Mouse (Mus musculus): ENCODE results near the gene Ano3. TPM values are rescaled to one million over a fixed set of nuclear protein-coding genes. Genes with fewer than 3 reads are reported as not detected.

The Ano3 gene
- polyA plus RNA-seq, 1 experiment from 2014 or later: 0.38 TPM

GRCm38 (mm10) chr2:110896477-110897270, 54.0 kb downstream of the Ano3 start:
- H3K9me3 ChIP-seq (ENCODE audit: control insufficient read depth, low read length): no peaks in the 10 kb centered on the region
- WGBS: 83% methylated on average over 2 of the region's 2 CpGs
- H3K27ac ChIP-seq (replicated peaks in 1 of 2; ENCODE audit: control insufficient read depth in 1 of 2, insufficient read depth in 1 of 2, low read depth in 2 of 2, low read length in 2 of 2): no peak overlapping the region
- no peaks in the 10 kb centered on the region for H3K36me3 ChIP-seq (ENCODE audit: control insufficient read depth, insufficient read depth, low read length)
- no peak overlapping the region for H3K9ac ChIP-seq (ENCODE audit: low read length)
- no peaks in the 10 kb centered on the region for H3K4me1 ChIP-seq (ENCODE audit: control insufficient read depth in 2 of 2, insufficient read depth in 2 of 2, low read length in 2 of 2)
- no peak for ATAC-seq (ENCODE audit: insufficient number of reproducible peaks, insufficient read depth, low FRiP score, low read depth)
- H3K27me3 ChIP-seq (ENCODE audit: control insufficient read depth, insufficient read depth, low read length): no peaks in the 10 kb centered on the region
- H3K4me2 ChIP-seq (ENCODE audit: low read length): no peak overlapping the region
- H3K4me3 ChIP-seq (ENCODE audit: control insufficient read depth in 1 of 2, insufficient read depth in 1 of 2, low read depth in 1 of 2, low read length in 2 of 2): no peak overlapping the region

GRCm38 (mm10) chr2:110871650-110872049, 79.1 kb downstream of the Ano3 start:
- H3K4me2 ChIP-seq (ENCODE audit: low read length): no peak overlapping the region
- no peaks in the 10 kb centered on the region for H3K4me1 ChIP-seq (ENCODE audit: control insufficient read depth in 2 of 2, insufficient read depth in 2 of 2, low read length in 2 of 2)
- no peaks in the 10 kb centered on the region for H3K27me3 ChIP-seq (ENCODE audit: control insufficient read depth, insufficient read depth, low read length)
- H3K9me3 ChIP-seq (ENCODE audit: control insufficient read depth, low read length): no peaks in the 10 kb centered on the region
- no peak overlapping the region for H3K4me3 ChIP-seq (ENCODE audit: control insufficient read depth in 1 of 2, insufficient read depth in 1 of 2, low read depth in 1 of 2, low read length in 2 of 2)
- no peaks in the 10 kb centered on the region for H3K36me3 ChIP-seq (ENCODE audit: control insufficient read depth, insufficient read depth, low read length)
- WGBS: 57% methylated on average over 4 of the region's 4 CpGs
- no peak overlapping the region for H3K9ac ChIP-seq (ENCODE audit: low read length)
- no peak overlapping the region for H3K27ac ChIP-seq (replicated peaks in 1 of 2; ENCODE audit: control insufficient read depth in 1 of 2, insufficient read depth in 1 of 2, low read depth in 2 of 2, low read length in 2 of 2)
- no peak for ATAC-seq (ENCODE audit: insufficient number of reproducible peaks, insufficient read depth, low FRiP score, low read depth)

- H3K9me3 ChIP-seq (ENCODE audit: control insufficient read depth, low read length): no peaks in the 10 kb centered on the region
- no peak overlapping the region for H3K27ac ChIP-seq (replicated peaks in 1 of 2; ENCODE audit: control insufficient read depth in 1 of 2, insufficient read depth in 1 of 2, low read depth in 2 of 2, low read length in 2 of 2)
- H3K4me3 ChIP-seq (ENCODE audit: control insufficient read depth in 1 of 2, insufficient read depth in 1 of 2, low read depth in 1 of 2, low read length in 2 of 2): no peak overlapping the region
- no peak for ATAC-seq (ENCODE audit: insufficient number of reproducible peaks, insufficient read depth, low FRiP score, low read depth)
- H3K4me1 ChIP-seq (ENCODE audit: control insufficient read depth in 2 of 2, insufficient read depth in 2 of 2, low read length in 2 of 2): no peaks in the 10 kb centered on the region
- H3K27me3 ChIP-seq (ENCODE audit: control insufficient read depth, insufficient read depth, low read length): no peaks in the 10 kb centered on the region
- WGBS: 46% methylated on average over 3 of the region's 3 CpGs
- no peak overlapping the region for H3K9ac ChIP-seq (ENCODE audit: low read length)
- no peak overlapping the region for H3K4me2 ChIP-seq (ENCODE audit: low read length)
- H3K36me3 ChIP-seq (ENCODE audit: control insufficient read depth, insufficient read depth, low read length): no peaks in the 10 kb centered on the region
Measured at GRCm38 (mm10) chr2:110865584-110865983, 85.1 kb downstream of the Ano3 start.

- no peak overlapping the region for H3K9ac ChIP-seq (ENCODE audit: low read length)
- H3K27me3 ChIP-seq (ENCODE audit: control insufficient read depth, insufficient read depth, low read length): no peaks in the 10 kb centered on the region
- no peak overlapping the region for H3K4me3 ChIP-seq (ENCODE audit: control insufficient read depth in 1 of 2, insufficient read depth in 1 of 2, low read depth in 1 of 2, low read length in 2 of 2)
- H3K27ac ChIP-seq (replicated peaks in 1 of 2; ENCODE audit: control insufficient read depth in 1 of 2, insufficient read depth in 1 of 2, low read depth in 2 of 2, low read length in 2 of 2): no peak overlapping the region
- no peak for ATAC-seq (ENCODE audit: insufficient number of reproducible peaks, insufficient read depth, low FRiP score, low read depth)
- WGBS: 73% methylated on average over 4 of the region's 4 CpGs
- no peak overlapping the region for H3K4me2 ChIP-seq (ENCODE audit: low read length)
- no peaks in the 10 kb centered on the region for H3K36me3 ChIP-seq (ENCODE audit: control insufficient read depth, insufficient read depth, low read length)
- no peaks in the 10 kb centered on the region for H3K4me1 ChIP-seq (ENCODE audit: control insufficient read depth in 2 of 2, insufficient read depth in 2 of 2, low read length in 2 of 2)
- H3K9me3 ChIP-seq (ENCODE audit: control insufficient read depth, low read length): no peaks in the 10 kb centered on the region
Measured at GRCm38 (mm10) chr2:110863376-110863775, 87.3 kb downstream of the Ano3 start.

- no peak for ATAC-seq (ENCODE audit: insufficient number of reproducible peaks, insufficient read depth, low FRiP score, low read depth)
- Histone ChIP-seq H3K4me1 (ENCODE audit: control insufficient read depth in 2 of 2, insufficient read depth in 2 of 2, low read length in 2 of 2) (peaks cover 0 to 4% of the 10 kb centered on the region in 2 experiments; a peak in 2 of 4 replicates), H3K9ac (ENCODE audit: low read length) (no peak overlapping the region), H3K27me3 (ENCODE audit: control insufficient read depth, insufficient read depth, low read length) (no peaks in the 10 kb centered on the region), H3K4me2 (ENCODE audit: low read length) (peak overlapping the region; percentile 6; the same call in 1 of the 2 replicates), H3K27ac (replicated peaks in 1 of 2; ENCODE audit: control insufficient read depth in 1 of 2, insufficient read depth in 1 of 2, low read depth in 2 of 2, low read length in 2 of 2) (no peak overlapping the region), H3K9me3 (ENCODE audit: control insufficient read depth, low read length) (no peaks in the 10 kb centered on the region), H3K4me3 (ENCODE audit: control insufficient read depth in 1 of 2, insufficient read depth in 1 of 2, low read depth in 1 of 2, low read length in 2 of 2) (no peak overlapping the region), H3K36me3 (ENCODE audit: control insufficient read depth, insufficient read depth, low read length) (no peaks in the 10 kb centered on the region)
- 41% methylated on average over 7 of the region's 7 CpGs for WGBS
Measured at GRCm38 (mm10) chr2:110839559-110840243, 111.0 kb downstream of the Ano3 start.

GRCm38 (mm10) chr2:110816189-110816588, 134.5 kb downstream of the Ano3 start:
- H3K9me3 ChIP-seq (ENCODE audit: control insufficient read depth, low read length): no peaks in the 10 kb centered on the region
- H3K27me3 ChIP-seq (ENCODE audit: control insufficient read depth, insufficient read depth, low read length): no peaks in the 10 kb centered on the region
- H3K4me3 ChIP-seq (ENCODE audit: control insufficient read depth in 1 of 2, insufficient read depth in 1 of 2, low read depth in 1 of 2, low read length in 2 of 2): no peak overlapping the region
- no peak overlapping the region for H3K9ac ChIP-seq (ENCODE audit: low read length)
- no peak overlapping the region for H3K27ac ChIP-seq (replicated peaks in 1 of 2; ENCODE audit: control insufficient read depth in 1 of 2, insufficient read depth in 1 of 2, low read depth in 2 of 2, low read length in 2 of 2)
- no peaks in the 10 kb centered on the region for H3K36me3 ChIP-seq (ENCODE audit: control insufficient read depth, insufficient read depth, low read length)
- no peak for ATAC-seq (ENCODE audit: insufficient number of reproducible peaks, insufficient read depth, low FRiP score, low read depth)
- H3K4me1 ChIP-seq (ENCODE audit: control insufficient read depth in 2 of 2, insufficient read depth in 2 of 2, low read length in 2 of 2): no peaks in the 10 kb centered on the region
- H3K4me2 ChIP-seq (ENCODE audit: low read length): no peak overlapping the region

GRCm38 (mm10) chr2:110814964-110815363, 135.8 kb downstream of the Ano3 start:
- no peak overlapping the region for H3K9ac ChIP-seq (ENCODE audit: low read length)
- no peaks in the 10 kb centered on the region for H3K36me3 ChIP-seq (ENCODE audit: control insufficient read depth, insufficient read depth, low read length)
- no peaks in the 10 kb centered on the region for H3K9me3 ChIP-seq (ENCODE audit: control insufficient read depth, low read length)
- no peak overlapping the region for H3K27ac ChIP-seq (replicated peaks in 1 of 2; ENCODE audit: control insufficient read depth in 1 of 2, insufficient read depth in 1 of 2, low read depth in 2 of 2, low read length in 2 of 2)
- H3K4me1 ChIP-seq (ENCODE audit: control insufficient read depth in 2 of 2, insufficient read depth in 2 of 2, low read length in 2 of 2): no peaks in the 10 kb centered on the region
- no peak for ATAC-seq (ENCODE audit: insufficient number of reproducible peaks, insufficient read depth, low FRiP score, low read depth)
- H3K27me3 ChIP-seq (ENCODE audit: control insufficient read depth, insufficient read depth, low read length): no peaks in the 10 kb centered on the region
- no peak overlapping the region for H3K4me2 ChIP-seq (ENCODE audit: low read length)
- 68% methylated on average over 1 of the region's 1 CpGs for WGBS
- H3K4me3 ChIP-seq (ENCODE audit: control insufficient read depth in 1 of 2, insufficient read depth in 1 of 2, low read depth in 1 of 2, low read length in 2 of 2): no peak overlapping the region
